Mouse (Mus musculus) hindbrain, embryonic 13.5 days (tissue): ENCODE data around the gene Gm28048. TPM values are rescaled to one million over a fixed set of nuclear protein-coding genes. Genes with fewer than 3 reads are reported as not detected.

Source experiments
- ATAC-seq: fragments of 200-750 bp; cut with Nextera tagmentation; 2 replicates; pipeline ENCODE4 v1.8.0; 2017; ENCODE audit warnings: moderate TSS enrichment; ENCODE audit not compliant: low FRiP score
- H3K27ac ChIP-seq: fragments of 300-500 bp; sonication (generic); 2 replicates; pipeline ENCODE4 v1.5.1; 2015; ENCODE audit warnings: inconsistent platforms, mild to moderate bottlenecking, moderate library complexity
- H3K27me3 ChIP-seq: fragments of 300-500 bp; sonication (generic); 2 replicates; pipeline ENCODE4 v1.6.1; 2015; ENCODE audit warnings: mild to moderate bottlenecking, inconsistent platforms
- H3K36me3 ChIP-seq: fragments of 300-500 bp; sonication (generic); 2 replicates; pipeline ENCODE4 v1.6.1; 2015; ENCODE audit warnings: mild to moderate bottlenecking, inconsistent platforms
- H3K4me1 ChIP-seq: fragments of 300-500 bp; sonication (generic); replicated peaks from 2 replicates; pipeline ENCODE4 v1.6.1; 2015; ENCODE audit warnings: inconsistent platforms
- H3K4me2 ChIP-seq: fragments of 300-500 bp; sonication (generic); 2 replicates; pipeline ENCODE4 v1.6.1; 2015; ENCODE audit warnings: inconsistent platforms, mild to moderate bottlenecking, moderate library complexity
- H3K4me3 ChIP-seq: fragments of 300-500 bp; sonication (generic); 2 replicates; pipeline ENCODE4 v1.5.1; 2015; ENCODE audit warnings: mild to moderate bottlenecking, inconsistent platforms
- H3K9ac ChIP-seq: fragments of 300-500 bp; sonication (generic); 2 replicates; pipeline ENCODE4 v1.6.1; 2015; ENCODE audit warnings: mild to moderate bottlenecking, inconsistent platforms
- H3K9me3 ChIP-seq: fragments of 300-500 bp; sonication (generic); 2 replicates; pipeline ENCODE4 v1.6.1; 2016; ENCODE audit warnings: inconsistent platforms
- WGBS: fragments of 180-500 bp; shearing (Covaris S2); methylation state at CpG from one replicate; pipeline ENCODE4 v1.1.7; 2015; 5-methylcytosine and 5-hydroxymethylcytosine counted together
- polyA plus RNA-seq: library from polyadenylated mRNA; unstranded; fragments of >200 nt; fragmentation: Nextera tagmentation; extraction: Ambion mirVana; gene quantifications from 2 replicates; pipeline ENCODE4 v1.2.1, GENCODE M21; 2015

Gm28048 gene
- polyA plus RNA-seq = 4.8 and 6.1 TPM in 2 replicates

DNA sequence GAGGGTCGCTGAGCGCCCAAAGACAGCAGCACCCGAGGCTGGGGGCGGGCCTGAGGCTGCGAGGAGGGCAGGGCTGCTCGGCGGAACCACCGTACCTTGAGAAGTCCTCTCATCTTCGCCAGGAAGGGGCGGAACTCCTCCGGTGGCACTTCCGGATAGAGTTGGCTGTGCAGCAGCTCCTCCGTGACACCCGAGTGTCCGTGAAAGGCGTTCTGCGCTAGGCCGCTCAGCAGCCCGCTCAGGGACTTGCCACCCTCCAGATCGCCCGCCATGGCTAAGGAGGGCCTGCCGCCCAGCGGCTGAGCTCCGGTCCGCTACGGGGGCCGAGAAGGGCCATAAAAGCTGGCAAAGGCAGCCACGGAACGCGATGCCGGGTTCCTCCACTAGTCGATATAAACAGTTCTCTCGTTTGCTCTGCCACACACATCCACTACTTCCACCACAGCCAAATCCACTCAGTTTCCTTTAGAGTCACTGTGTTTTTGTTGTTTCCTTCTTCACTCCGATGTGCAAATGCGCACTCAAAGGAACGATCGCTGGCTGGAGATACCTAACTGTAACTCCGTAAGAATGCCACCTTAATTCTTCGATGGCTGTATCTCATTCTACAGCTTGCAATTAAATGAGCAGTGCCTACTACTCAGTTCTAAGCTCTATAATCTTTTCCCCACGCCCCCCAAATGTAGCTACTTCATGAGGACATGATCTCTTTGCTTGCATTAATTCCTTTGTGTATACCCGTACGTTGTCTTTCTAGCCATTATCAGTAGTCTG, at the start of gene Gm28048, which contains the start of gene Commd1:
Gm28048 (minus strand) TSS at position 107 of the 774 bp plus-strand sequence.
Commd1 (minus strand) TSS at position 399 of the 774 bp plus-strand sequence.
- Histone ChIP-seq H3K4me3 (peak within 1 kb of the TSS; percentile 64), H3K27ac (peak within 1 kb of the TSS; percentile 94), H3K9ac (peak within 1 kb of the TSS; percentile 82), H3K4me1 (peaks cover 39% of the 10 kb centered on the region), H3K4me2 (peak within 1 kb of the TSS; percentile 86), H3K36me3 (peaks cover 10% of the 10 kb centered on the region), H3K9me3 (no peaks in the 10 kb centered on the region), H3K27me3 (no peaks in the 10 kb centered on the region)
- ATAC-seq = peak; percentile 93
- WGBS = 3% methylated on average over 42 of the region's 42 CpGs

DNA sequence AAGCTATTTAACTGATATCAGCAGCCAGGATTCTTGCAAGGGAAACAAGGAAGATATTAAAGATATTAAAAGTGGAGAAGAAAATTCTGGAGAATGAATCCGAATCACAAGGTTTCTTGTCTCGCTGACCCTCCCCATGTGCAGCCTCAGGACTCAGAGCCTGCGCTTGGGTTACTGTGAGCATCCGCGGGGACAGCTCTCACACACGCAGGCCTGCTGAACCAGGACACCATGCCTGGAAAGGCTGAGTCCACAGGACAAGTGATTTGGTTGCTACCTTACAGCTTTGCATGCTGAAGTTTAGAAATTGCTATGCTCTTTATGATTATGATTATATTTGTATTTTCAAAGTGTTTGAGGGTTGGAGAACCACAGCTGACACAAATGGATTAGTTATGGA, 47.5 kb upstream of the Gm28048 start:
- WGBS = 84% methylated on average over 6 of the region's 6 CpGs
- no peaks in the 10 kb centered on the region for H3K36me3 ChIP-seq
- no peak overlapping the region for H3K4me3 ChIP-seq
- H3K9me3 ChIP-seq = no peaks in the 10 kb centered on the region
- no peak for ATAC-seq
- no peaks in the 10 kb centered on the region for H3K4me1 ChIP-seq
- H3K4me2 ChIP-seq = no peak overlapping the region
- H3K9ac ChIP-seq = no peak overlapping the region
- no peak overlapping the region for H3K27ac ChIP-seq
- no peaks in the 10 kb centered on the region for H3K27me3 ChIP-seq

DNA sequence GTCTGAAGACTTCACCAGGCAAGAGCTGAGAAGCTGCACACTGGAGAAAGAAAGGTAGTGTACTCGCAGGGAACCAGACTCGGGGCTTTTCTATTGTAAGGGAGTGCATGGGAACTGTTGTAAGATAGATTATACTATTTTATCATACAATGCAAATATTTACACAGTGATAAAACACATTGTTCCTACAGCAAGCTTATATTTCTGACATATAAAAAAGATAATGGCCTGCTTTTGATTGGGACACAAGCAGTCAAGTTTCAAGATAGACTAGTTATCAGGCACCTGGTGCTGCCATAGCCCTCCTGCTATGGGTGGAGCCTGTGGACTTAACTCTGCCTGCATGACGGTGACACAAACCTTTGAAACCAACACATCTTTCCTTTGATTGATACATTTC, 47.1 kb upstream of the Gm28048 start:
- no peaks in the 10 kb centered on the region for H3K4me1 ChIP-seq
- no peak for ATAC-seq
- no peak overlapping the region for H3K27ac ChIP-seq
- H3K4me3 ChIP-seq = no peak overlapping the region
- H3K4me2 ChIP-seq = no peak overlapping the region
- H3K27me3 ChIP-seq = no peaks in the 10 kb centered on the region
- no peaks in the 10 kb centered on the region for H3K36me3 ChIP-seq
- H3K9me3 ChIP-seq = no peaks in the 10 kb centered on the region
- 70% methylated on average over 3 of the region's 3 CpGs for WGBS
- no peak overlapping the region for H3K9ac ChIP-seq

DNA sequence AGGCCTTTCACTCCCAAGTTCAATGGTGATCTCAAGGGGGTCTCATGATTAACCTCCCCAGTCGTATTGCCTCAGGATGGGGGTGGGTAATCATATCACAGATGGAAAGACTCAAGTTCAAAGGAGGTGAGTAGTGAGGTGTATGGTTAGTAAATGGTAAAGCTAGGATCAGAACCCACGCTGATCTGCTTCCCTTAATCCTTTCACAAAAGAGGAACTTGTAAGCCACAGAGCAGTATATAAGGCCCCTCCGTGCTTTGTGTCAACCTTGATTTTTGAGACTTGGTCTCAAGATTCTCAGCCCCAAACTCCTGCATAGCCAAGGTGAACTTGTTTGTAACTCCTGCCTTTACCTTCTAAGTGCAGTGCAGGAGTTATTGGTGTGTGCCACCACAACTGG, 42.3 kb upstream of the Gm28048 start:
- 78% methylated on average over 3 of the region's 3 CpGs for WGBS
- no peaks in the 10 kb centered on the region for H3K9me3 ChIP-seq

DNA sequence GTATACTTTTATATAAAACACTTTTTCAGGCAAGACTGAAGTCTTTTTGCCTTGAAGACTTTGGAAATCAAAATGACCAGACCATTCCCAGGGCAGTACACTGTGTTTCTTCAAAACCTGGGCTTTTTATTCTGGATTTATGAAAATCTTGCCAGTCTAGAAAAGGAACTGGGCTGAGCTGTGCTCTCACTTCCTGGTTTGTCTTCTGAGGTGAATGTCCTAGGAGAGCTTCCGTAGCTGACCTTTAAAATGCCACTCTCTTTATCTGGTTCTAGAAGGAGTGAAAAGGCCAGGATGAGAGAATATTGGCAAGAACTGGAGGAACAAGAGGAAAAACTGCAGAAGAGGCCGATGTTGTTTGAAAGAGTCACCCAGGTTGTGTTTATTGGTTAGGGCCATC, 41.3 kb upstream of the Gm28048 start:
- H3K27me3 ChIP-seq = no peaks in the 10 kb centered on the region
- H3K9ac ChIP-seq = no peak overlapping the region
- 94% methylated on average over 2 of the region's 2 CpGs for WGBS
- no peaks in the 10 kb centered on the region for H3K36me3 ChIP-seq
- H3K4me2 ChIP-seq = no peak overlapping the region
- no peaks in the 10 kb centered on the region for H3K9me3 ChIP-seq
- no peak overlapping the region for H3K27ac ChIP-seq
- ATAC-seq = no peak
- no peak overlapping the region for H3K4me3 ChIP-seq
- H3K4me1 ChIP-seq = no peaks in the 10 kb centered on the region

More for the DNA sequence above, 42.3 kb upstream of the Gm28048 start:
- ATAC-seq = no peak
- Histone ChIP-seq H3K27me3 (no peaks in the 10 kb centered on the region), H3K9ac (no peak overlapping the region), H3K4me3 (no peak overlapping the region), H3K4me2 (no peak overlapping the region), H3K36me3 (no peaks in the 10 kb centered on the region), H3K27ac (no peak overlapping the region), H3K4me1 (no peaks in the 10 kb centered on the region)

DNA sequence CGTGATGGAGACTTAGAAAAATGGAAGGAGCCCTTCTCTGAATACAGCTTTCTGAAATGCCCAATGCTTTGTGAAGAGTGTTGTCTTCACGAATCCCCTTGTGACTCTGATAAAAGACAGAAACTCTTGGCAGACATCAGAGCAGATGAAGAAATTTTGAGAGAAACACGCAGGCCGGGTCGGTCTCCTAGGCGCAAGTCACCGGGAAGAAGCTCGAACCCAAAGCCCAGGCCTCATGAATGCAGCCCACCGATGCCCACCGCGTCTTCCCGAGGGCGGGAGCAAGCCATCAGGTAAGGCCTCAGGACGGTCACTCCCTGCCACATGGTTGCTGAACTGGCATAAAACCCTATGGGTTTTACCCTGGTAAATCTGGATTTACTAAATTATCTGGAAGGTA, 39.0 kb upstream of the Gm28048 start:
- no peak overlapping the region for H3K4me2 ChIP-seq
- no peaks in the 10 kb centered on the region for H3K36me3 ChIP-seq
- H3K27me3 ChIP-seq = no peaks in the 10 kb centered on the region
- no peaks in the 10 kb centered on the region for H3K4me1 ChIP-seq
- no peak overlapping the region for H3K9ac ChIP-seq
- no peak overlapping the region for H3K27ac ChIP-seq
- WGBS = 96% methylated on average over 14 of the region's 14 CpGs
- no peaks in the 10 kb centered on the region for H3K9me3 ChIP-seq
- H3K4me3 ChIP-seq = no peak overlapping the region
- no peak for ATAC-seq

DNA sequence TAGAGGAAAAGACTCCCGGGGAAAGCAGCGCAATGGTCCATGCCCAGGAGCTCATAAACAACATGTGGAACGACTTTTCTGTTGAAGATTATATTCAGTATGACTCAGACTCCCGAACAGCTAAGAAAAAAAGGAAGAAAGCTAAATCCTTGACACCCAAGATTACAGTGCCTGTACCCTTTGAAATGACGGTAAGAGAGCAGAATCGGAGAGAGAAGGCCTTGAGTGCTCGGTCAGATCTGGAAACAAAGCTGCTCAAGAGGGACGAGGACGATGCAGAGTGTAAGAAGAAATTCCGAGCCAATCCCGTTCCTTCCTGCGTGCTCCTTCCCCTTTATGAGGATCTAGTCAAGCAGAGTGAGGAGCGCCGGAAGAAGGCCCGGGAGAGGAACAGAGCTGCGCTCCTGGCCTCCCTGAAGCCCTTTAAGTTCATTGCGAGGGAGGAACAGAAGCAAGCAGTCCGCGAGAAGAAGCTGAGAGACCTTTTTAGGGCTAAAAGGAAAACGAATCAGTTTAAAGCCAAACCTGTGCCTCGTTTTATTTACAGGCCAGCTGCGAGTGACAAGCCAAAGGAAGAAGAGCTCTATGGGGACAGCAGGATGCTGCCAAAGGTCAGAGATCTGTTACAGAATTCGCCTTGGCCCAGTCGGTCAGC, 38.4 kb upstream of the Gm28048 start:
- H3K4me2 ChIP-seq = no peak overlapping the region
- no peaks in the 10 kb centered on the region for H3K36me3 ChIP-seq
- ATAC-seq = no peak
- H3K4me1 ChIP-seq = no peaks in the 10 kb centered on the region
- H3K9ac ChIP-seq = no peak overlapping the region
- no peaks in the 10 kb centered on the region for H3K9me3 ChIP-seq
- 71% methylated on average over 24 of the region's 24 CpGs for WGBS
- H3K27ac ChIP-seq = no peak overlapping the region
- no peaks in the 10 kb centered on the region for H3K27me3 ChIP-seq
- no peak overlapping the region for H3K4me3 ChIP-seq

DNA sequence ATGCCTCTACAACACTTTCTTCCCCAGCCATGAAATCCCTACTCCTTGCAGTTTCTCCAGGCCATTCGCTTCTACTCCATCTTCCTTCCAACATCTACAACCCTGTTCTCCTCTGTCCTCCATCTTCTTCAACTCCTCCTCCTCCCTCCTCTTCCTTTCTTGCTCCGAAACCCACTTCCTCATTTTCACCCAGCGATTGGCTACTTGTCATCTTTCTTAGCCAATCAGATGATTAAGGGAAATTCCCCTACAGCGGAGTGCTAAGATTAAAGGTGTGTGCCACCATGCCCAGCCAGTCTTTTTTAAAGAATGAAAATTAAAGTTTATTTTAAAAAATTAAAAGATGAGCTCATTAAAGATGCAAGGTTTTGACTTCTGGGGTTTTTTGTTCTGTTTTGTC, 36.1 kb upstream of the Gm28048 start:
- no peaks in the 10 kb centered on the region for H3K4me1 ChIP-seq
- no peak overlapping the region for H3K4me3 ChIP-seq
- no peak overlapping the region for H3K9ac ChIP-seq
- H3K27me3 ChIP-seq = no peaks in the 10 kb centered on the region
- no peak for ATAC-seq
- no peaks in the 10 kb centered on the region for H3K9me3 ChIP-seq
- H3K27ac ChIP-seq = no peak overlapping the region
- H3K4me2 ChIP-seq = no peak overlapping the region
- H3K36me3 ChIP-seq = no peaks in the 10 kb centered on the region
- WGBS = 91% methylated on average over 4 of the region's 4 CpGs

DNA sequence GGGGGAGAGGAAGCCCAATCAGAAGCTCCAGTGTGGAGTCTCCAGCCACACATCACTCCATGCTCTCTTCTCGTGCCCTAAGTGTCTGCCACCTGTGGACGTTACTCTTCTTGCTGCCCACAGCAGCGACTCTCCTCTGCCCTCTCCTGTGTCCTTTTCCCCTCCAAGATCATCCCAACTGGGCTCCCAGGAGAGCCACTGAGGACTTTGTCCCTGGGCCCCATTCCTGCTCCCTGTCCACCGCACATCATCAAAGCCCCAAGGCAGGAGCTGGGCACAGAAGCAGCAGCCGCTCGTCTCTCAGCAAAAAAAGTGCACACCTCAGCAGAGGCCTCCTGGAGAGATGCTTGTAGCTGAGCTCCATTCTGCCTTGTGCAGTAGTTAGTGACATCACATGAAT, 33.1 kb upstream of the Gm28048 start:
- H3K4me2 ChIP-seq = no peak overlapping the region
- 0 out of 2 replicates have a peak, but pooled peaks cover 4% of the 10 kb centered on the region for H3K4me1 ChIP-seq
- no peak overlapping the region for H3K27ac ChIP-seq
- no peaks in the 10 kb centered on the region for H3K9me3 ChIP-seq
- no peak overlapping the region for H3K4me3 ChIP-seq
- no peak overlapping the region for H3K9ac ChIP-seq
- no peak for ATAC-seq
- H3K27me3 ChIP-seq = no peaks in the 10 kb centered on the region
- no peaks in the 10 kb centered on the region for H3K36me3 ChIP-seq
- 72% methylated on average over 6 of the region's 6 CpGs for WGBS

DNA sequence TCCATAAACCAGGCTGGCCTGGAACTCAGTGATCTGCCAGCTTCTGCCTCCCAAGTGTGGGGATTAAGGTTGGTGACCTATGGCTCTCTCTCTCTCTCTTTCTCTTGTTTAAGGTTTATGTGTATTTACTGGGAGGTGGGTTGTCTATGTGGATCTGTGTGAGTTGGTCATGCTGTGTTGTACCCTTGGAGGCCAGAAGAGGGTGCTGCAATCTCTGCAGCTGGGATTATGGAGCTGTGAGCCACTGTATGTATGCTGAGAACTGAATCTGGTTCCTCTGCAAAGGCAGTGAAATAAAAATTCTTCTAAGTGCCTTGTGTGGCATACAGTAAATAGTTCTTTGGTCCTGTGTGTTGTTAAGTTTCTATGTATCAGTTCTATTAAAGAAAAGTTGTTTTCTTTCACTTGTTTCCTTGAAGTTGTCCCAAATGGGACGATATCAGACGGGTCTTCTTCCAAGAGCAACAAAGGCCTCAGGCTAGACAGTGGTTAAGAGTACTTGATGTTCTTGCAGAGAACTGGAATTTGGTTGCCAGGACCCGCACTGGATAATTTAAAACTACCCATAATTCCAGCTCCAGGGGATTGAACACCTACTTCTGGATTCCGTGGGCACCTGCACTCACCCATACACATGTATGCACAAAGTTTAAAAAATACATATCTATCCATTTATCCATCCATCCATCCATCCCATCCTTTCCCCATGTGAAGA, 31.8 kb upstream of the Gm28048 start:
- no peak overlapping the region for H3K9ac ChIP-seq
- H3K4me1 ChIP-seq = peaks cover 10% of the 10 kb centered on the region; the same call in 1 of the 2 replicates
- no peak for ATAC-seq
- WGBS = 86% methylated on average over 4 of the region's 4 CpGs
- no peaks in the 10 kb centered on the region for H3K9me3 ChIP-seq
- no peaks in the 10 kb centered on the region for H3K27me3 ChIP-seq
- no peaks in the 10 kb centered on the region for H3K36me3 ChIP-seq
- no peak overlapping the region for H3K4me2 ChIP-seq
- H3K4me3 ChIP-seq = no peak overlapping the region
- H3K27ac ChIP-seq = no peak overlapping the region

DNA sequence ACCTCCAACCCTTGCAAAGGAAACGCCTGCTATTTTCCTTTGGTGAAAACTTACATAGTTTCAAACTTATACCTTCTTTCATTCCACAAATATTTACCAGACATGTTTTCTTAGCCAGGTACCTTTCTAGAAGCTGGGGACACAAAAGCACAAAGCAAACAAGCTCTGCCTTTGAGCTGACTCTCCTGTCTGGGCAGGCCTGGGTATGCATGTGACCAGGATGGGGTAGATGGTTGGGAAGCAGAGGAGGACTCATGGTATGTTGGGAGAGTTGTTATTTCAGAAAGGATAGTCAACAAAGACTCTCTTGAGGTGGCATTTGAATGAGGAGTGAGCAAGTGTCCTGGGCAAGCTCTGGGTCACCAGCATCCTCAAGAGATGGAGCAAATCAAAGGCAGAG, 31.2 kb upstream of the Gm28048 start:
- Histone ChIP-seq H3K9ac (no peak overlapping the region), H3K27me3 (no peaks in the 10 kb centered on the region), H3K4me3 (no peak overlapping the region), H3K27ac (no peak overlapping the region), H3K4me1 (peaks cover 11% of the 10 kb centered on the region; the same call in 1 of the 2 replicates), H3K36me3 (no peaks in the 10 kb centered on the region), H3K9me3 (no peaks in the 10 kb centered on the region), H3K4me2 (no peak overlapping the region)
- WGBS = 83% methylated on average over 1 of the region's 1 CpGs
- ATAC-seq = no peak

DNA sequence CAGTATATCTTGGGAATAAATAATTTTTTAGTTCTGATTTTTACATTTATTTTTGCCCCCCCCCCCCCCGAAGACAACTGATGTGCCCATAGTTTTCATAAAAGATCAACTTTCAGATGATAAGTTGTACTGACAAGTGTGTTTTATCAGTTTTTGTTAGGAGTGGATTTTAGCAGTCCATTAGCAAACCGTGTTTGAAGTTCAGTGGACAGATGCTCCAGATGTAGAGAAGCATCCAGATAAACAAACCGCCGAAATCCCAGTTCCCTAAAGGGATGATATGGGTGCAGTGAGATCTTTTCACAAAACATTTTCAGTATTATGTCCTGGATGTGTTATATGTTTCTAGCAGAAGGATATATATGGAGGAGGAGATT, 26.9 kb upstream of the Gm28048 start:
- H3K4me2 ChIP-seq = peak overlapping the region; percentile 70
- H3K27me3 ChIP-seq = no peaks in the 10 kb centered on the region
- peak overlapping the region; percentile 84; the same call in 1 of the 2 replicates for H3K9ac ChIP-seq
- peak overlapping the region; percentile 59 for H3K4me3 ChIP-seq
- peaks cover 14% of the 10 kb centered on the region for H3K36me3 ChIP-seq
- H3K27ac ChIP-seq = no peak overlapping the region
- no peaks in the 10 kb centered on the region for H3K9me3 ChIP-seq
- WGBS = 35% methylated on average over 4 of the region's 4 CpGs
- peaks cover 16% of the 10 kb centered on the region for H3K4me1 ChIP-seq
- ATAC-seq = no peak
